Comparison of ENCODE assay signal across 12 mouse cellular contexts in the genomic region with DNA sequence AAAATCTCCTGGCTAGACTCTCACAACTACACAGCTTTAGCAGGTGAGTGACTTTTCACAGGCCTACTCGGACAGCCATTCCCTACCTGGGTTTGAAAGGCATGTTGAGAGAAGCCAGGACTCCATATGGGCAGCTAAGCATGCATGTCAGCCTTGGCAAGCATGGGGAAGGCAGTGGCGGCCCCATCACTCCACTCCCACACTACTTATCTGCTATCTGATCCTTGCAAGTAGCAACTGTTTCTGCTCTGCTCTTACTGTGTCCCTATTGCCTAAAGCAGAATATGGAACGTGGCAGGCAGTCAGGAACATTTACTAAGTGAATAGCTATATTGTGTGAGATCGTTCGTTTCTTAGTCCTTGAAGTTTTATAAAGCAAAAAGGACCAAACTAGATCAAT. TPM values are rescaled to one million over a fixed set of nuclear protein-coding genes. Genes with fewer than 3 reads are reported as not detected.
DNase-seq lines count a peak whose midpoint lies in the region; ATAC-seq and TF ChIP-seq lines count a peak whose summit lies in the region.
"Had no signal": no experiment of that assay in that cellular context is flagged by ENCODE, and none has a peak within 500 bp of the region (broad histone marks: within the 10 kb centered on the region; RNA-seq: fewer than 3 reads in every experiment).

No protein-coding gene starts in this region.

- DNase-seq in heart, adult 2 months: no peak
- DNase-seq in heart, postnatal 4 days: no peak
- DNase-seq in layer of hippocampus, adult 2 months (ENCODE audit: low spot score in 2 of 2): no peak
- no peak for DNase-seq in layer of hippocampus, postnatal 25 days (ENCODE audit: extremely low spot score in 1 of 2, low spot score in 1 of 2)
- peak; percentile 36 for DNase-seq in fat pad, adult 2 months (ENCODE audit: extremely low read depth, low read depth, low spot score)
- no peak for DNase-seq in thymus, postnatal 14 days
- DNase-seq: lung, adult 2 months; right cerebral cortex, postnatal 25 days had no signal

- TF ChIP-seq POLR2A in heart, adult 2 months (IDR thresholded peaks at IDR 0.05; ENCODE audit: insufficient read depth, low read depth, low read length): no peak

- H3K4me3 ChIP-seq in heart, adult 2 months: no peak overlapping the region
- no peak overlapping the region for H3K4me3 ChIP-seq in layer of hippocampus, adult 2 months

- H3K27me3 ChIP-seq in heart, adult 2 months (ENCODE audit: control insufficient read depth, insufficient read depth, low read length): no peaks in the 10 kb centered on the region
- H3K27me3 ChIP-seq: CH12.LX had no signal

- H3K79me2 ChIP-seq in heart, adult 2 months (replicated peaks; ENCODE audit: control insufficient read depth, insufficient read depth, low read length): peaks cover 4% of the 10 kb centered on the region; the same call in 1 of the 2 replicates

- peak; percentile 62 for ATAC-seq in megakaryocyte-erythroid progenitor cell, adult 5-6 weeks (replicated peaks; ENCODE audit: low FRiP score, low TSS enrichment, poor library complexity, severe bottlenecking)
- no peak for ATAC-seq in CD4-positive, CD25-positive, alpha-beta regulatory T cell, adult 4 months
- ATAC-seq: forebrain, embryonic 14.5 days had no signal

- no peak for TF ChIP-seq CTCF in heart, adult 2 months (IDR thresholded peaks at IDR 0.05)
- TF ChIP-seq CTCF in layer of hippocampus, adult 2 months (conservative IDR thresholded peaks at IDR 0.05): no peak

- intact Hi-C loops in heart, adult 2 months (cut with DNase I): no loop called here

- H3K9ac ChIP-seq in heart, adult 2 months (ENCODE audit: low read depth, low read length): no peak overlapping the region

- peak overlapping the region; percentile 3; the same call in 1 of the 2 replicates for H3K27ac ChIP-seq in heart, adult 2 months
- H3K27ac ChIP-seq in layer of hippocampus, adult 2 months: peak overlapping the region; percentile 86

- no peak for TF ChIP-seq EP300 in heart, adult 2 months (IDR thresholded peaks at IDR 0.05; ENCODE audit: insufficient read depth, low read depth, low read length)

- no peaks in the 10 kb centered on the region for H3K4me1 ChIP-seq in heart, adult 2 months (ENCODE audit: control insufficient read depth, insufficient read depth, low read length)

- H3K36me3 ChIP-seq in heart, adult 2 months (ENCODE audit: control insufficient read depth, insufficient read depth, low read length): peaks cover 1% of the 10 kb centered on the region; the same call in 1 of the 2 replicates

- 61% methylated on average over 5 of the region's 5 CpGs for WGBS in heart, adult 2 months

RNA-seq across cellular contexts. Expression of gene Cpd, which starts 10.9 kb away (rescaled TPM):
- 10 to 100 TPM; 34.8 to 39.7 TPM for total RNA-seq in heart, adult 2 months (2021)
- 16.8 and 34.5 TPM in 2 replicates for polyA plus RNA-seq in heart, adult 2 months (2012; rRNA removed)
- 10 to 100 TPM; 66.0 to 66.4 TPM for total RNA-seq in heart, postnatal 4 days (2021)
- 10 to 100 TPM; 60.0 to 62.3 TPM for total RNA-seq in layer of hippocampus, adult 2 months (2021)
- total RNA-seq in layer of hippocampus, postnatal 25 days (2021): 10 to 100 TPM; 57.7 to 62.8 TPM
- 6.8 and 12.2 TPM in 2 replicates for total RNA-seq in megakaryocyte-erythroid progenitor cell, adult 5-6 weeks (2014; fragmentation: Nextera tagmentation)
- total RNA-seq in megakaryocyte-erythroid progenitor cell, adult 5-6 weeks (2017): 5.9 TPM in 2 replicates
- polyA plus RNA-seq in CD4-positive, CD25-positive, alpha-beta regulatory T cell, adult 4 months (2017; shearing (Covaris generic)): 1 to 10 TPM; 3.5 to 4.0 TPM
